Mouse (Mus musculus): ENCODE measurements around the gene Cybb. TPM values are rescaled to one million over a fixed set of nuclear protein-coding genes. Genes with fewer than 3 reads are reported as not detected.
A peak's percentile ranks its signal among the peaks of the same experiment; 100 is the strongest.

The Cybb gene
- polyA plus RNA-seq, 1 experiment from 2014 or later, result 13.3 TPM

DNA sequence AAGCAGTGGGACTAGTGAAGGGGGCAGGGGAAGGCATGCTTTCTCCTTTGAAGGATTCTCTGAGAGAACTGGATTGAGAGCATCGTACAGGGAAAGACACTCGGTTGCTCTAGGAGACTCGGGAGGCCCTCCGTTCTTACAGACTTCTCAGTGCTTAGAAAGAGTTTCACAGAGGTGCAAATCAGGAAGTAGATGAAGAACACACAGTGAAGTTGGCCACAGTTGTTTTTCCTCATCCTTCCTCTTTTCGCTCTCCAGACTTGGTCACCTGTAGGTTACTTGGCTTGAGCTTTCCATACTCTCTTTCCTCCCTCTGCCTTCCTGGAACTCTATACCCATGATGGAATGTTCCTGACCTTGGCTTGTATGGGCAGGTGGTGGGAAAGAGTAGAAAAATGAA is 35.2 kb downstream of the Cybb start:
- WGBS, result 80% methylated on average over 4 of the region's 5 CpGs
- Histone ChIP-seq H3K9me3 (ENCODE audit: low read length) (no peaks in the 10 kb centered on the region), H3K9ac (replicated peaks; ENCODE audit: low read depth) (no peak overlapping the region), H3K4me3 (ENCODE audit: low read depth, low read length) (no peak overlapping the region), H3K4me1 (ENCODE audit: insufficient read depth, low read depth, low read length) (no peaks in the 10 kb centered on the region), H3K36me3 (ENCODE audit: insufficient read depth, low read length) (no peaks in the 10 kb centered on the region), H3K27me3 (replicated peaks; ENCODE audit: insufficient read depth, low read length) (no peaks in the 10 kb centered on the region), H3K4me2 (replicated peaks; ENCODE audit: low read depth, low read length) (no peak overlapping the region), H3K27ac (ENCODE audit: low read length) (no peak overlapping the region)
- ATAC-seq (no peak), DNase-seq (ENCODE audit: low spot score) (peak; percentile 12)
- TF ChIP-seq CTCF (IDR thresholded peaks at IDR 0.05), result no peak
- no peak for TF ChIP-seq EP300 (IDR thresholded peaks at IDR 0.05)

DNA sequence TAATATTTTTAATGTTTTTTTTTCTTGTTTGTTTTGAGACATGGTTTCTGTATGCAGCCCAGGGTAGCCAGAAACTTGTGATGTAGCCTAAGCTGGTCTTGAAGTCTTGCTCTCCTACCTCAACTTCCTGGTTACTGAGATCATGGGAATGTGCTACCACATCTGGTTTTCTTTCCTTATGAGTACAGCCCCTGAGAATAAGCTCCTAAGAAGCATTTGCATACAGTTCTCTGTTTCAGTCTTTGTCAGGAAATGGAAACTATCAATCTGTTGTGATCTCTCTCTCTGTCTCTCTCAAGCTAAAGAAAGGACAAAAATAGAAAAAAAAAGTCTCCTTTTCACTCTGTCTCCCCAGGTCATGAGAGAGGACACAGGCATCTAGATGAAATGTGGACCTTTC is 40.3 kb downstream of the Cybb start:
- Histone ChIP-seq H3K9me3 (ENCODE audit: low read length) (no peaks in the 10 kb centered on the region), H3K4me1 (ENCODE audit: insufficient read depth, low read depth, low read length) (no peaks in the 10 kb centered on the region), H3K4me3 (ENCODE audit: low read depth, low read length) (no peak overlapping the region), H3K27ac (ENCODE audit: low read length) (no peak overlapping the region), H3K27me3 (replicated peaks; ENCODE audit: insufficient read depth, low read length) (no peaks in the 10 kb centered on the region), H3K9ac (replicated peaks; ENCODE audit: low read depth) (no peak overlapping the region), H3K36me3 (ENCODE audit: insufficient read depth, low read length) (no peaks in the 10 kb centered on the region), H3K4me2 (replicated peaks; ENCODE audit: low read depth, low read length) (no peak overlapping the region)
- TF ChIP-seq EP300 (IDR thresholded peaks at IDR 0.05) (no peak), CTCF (IDR thresholded peaks at IDR 0.05) (no peak)
- DNase-seq (ENCODE audit: low spot score) (no peak), ATAC-seq (no peak)

DNA sequence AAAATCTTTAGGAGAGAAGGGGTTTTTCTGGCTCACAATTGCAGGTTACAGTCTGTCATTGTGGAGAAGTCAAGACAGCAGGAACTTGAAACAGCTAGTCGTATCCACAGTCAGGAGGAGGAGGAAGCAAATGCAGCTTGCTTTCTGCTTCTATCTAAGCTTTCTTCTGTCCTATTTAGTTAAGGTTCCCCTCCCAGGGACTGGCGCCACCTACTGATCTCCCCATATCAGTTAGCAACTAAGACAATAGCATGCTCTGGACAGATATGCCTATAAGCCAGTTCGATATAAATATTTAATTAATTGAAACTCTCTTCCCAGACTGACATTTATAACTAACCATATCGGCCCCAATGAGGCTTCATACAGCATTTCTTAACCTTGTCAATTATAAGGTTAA is 46.5 kb downstream of the Cybb start:
- WGBS, result 63% methylated on average over 4 of the region's 4 CpGs
- Histone ChIP-seq H3K4me2 (replicated peaks; ENCODE audit: low read depth, low read length) (no peak overlapping the region), H3K27me3 (replicated peaks; ENCODE audit: insufficient read depth, low read length) (no peaks in the 10 kb centered on the region), H3K4me3 (ENCODE audit: low read depth, low read length) (no peak overlapping the region), H3K27ac (ENCODE audit: low read length) (no peak overlapping the region), H3K9me3 (ENCODE audit: low read length) (no peaks in the 10 kb centered on the region), H3K9ac (replicated peaks; ENCODE audit: low read depth) (no peak overlapping the region), H3K36me3 (ENCODE audit: insufficient read depth, low read length) (no peaks in the 10 kb centered on the region), H3K4me1 (ENCODE audit: insufficient read depth, low read depth, low read length) (no peaks in the 10 kb centered on the region)
- ATAC-seq (no peak), DNase-seq (ENCODE audit: low spot score) (no peak)
- TF ChIP-seq CTCF (IDR thresholded peaks at IDR 0.05) (no peak), EP300 (IDR thresholded peaks at IDR 0.05) (no peak)

DNA sequence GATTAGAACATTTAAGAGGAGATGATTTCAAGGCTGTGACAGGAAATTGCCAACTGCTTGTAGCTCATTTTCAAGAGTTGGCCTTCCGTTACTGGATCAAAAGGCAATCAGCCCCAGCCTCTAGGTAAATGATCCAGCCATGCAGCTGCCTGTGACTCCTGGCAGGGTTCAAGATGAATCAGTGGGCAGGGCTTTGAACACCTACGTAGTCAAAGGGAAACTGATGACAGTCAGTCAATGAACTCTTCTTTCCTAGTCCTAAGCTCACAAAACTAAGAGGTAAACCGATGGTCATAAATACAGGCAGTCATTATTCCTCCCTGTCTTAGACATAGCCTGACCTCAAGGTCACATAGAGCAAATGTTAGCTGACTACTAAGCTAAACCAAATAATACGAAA is 47.0 kb downstream of the Cybb start:
- no peaks in the 10 kb centered on the region for H3K27me3 ChIP-seq (replicated peaks; ENCODE audit: insufficient read depth, low read length)
- H3K9ac ChIP-seq (replicated peaks; ENCODE audit: low read depth), result no peak overlapping the region
- no peak overlapping the region for H3K4me3 ChIP-seq (ENCODE audit: low read depth, low read length)
- no peak overlapping the region for H3K27ac ChIP-seq (ENCODE audit: low read length)
- TF ChIP-seq CTCF (IDR thresholded peaks at IDR 0.05), result no peak
- no peak for TF ChIP-seq EP300 (IDR thresholded peaks at IDR 0.05)
- no peaks in the 10 kb centered on the region for H3K36me3 ChIP-seq (ENCODE audit: insufficient read depth, low read length)
- H3K4me2 ChIP-seq (replicated peaks; ENCODE audit: low read depth, low read length), result no peak overlapping the region
- DNase-seq (ENCODE audit: low spot score) (no peak), ATAC-seq (no peak)
- H3K9me3 ChIP-seq (ENCODE audit: low read length), result no peaks in the 10 kb centered on the region
- no peaks in the 10 kb centered on the region for H3K4me1 ChIP-seq (ENCODE audit: insufficient read depth, low read depth, low read length)
- WGBS, result 66% methylated on average over 4 of the region's 4 CpGs

DNA sequence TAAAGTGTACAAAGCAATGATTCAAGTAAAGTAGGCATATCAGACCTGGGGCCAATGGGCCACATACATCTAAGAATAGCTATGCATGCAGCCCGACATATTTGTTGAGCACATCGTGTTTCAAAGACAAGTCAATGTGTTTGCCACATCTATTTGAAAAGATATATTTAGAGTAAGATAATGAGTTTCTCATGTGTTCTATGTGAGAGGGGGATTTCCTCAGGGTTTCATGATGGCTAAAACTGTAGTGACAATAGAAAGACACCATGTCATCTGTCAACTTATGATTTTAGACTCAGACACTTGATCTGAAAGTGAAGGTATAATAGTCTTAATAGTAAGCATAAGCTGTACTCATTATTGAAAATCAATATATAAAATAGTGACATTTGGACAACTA is 48.3 kb downstream of the Cybb start:
- Histone ChIP-seq H3K9ac (replicated peaks; ENCODE audit: low read depth) (no peak overlapping the region), H3K9me3 (ENCODE audit: low read length) (no peaks in the 10 kb centered on the region), H3K4me1 (ENCODE audit: insufficient read depth, low read depth, low read length) (no peaks in the 10 kb centered on the region), H3K27ac (ENCODE audit: low read length) (no peak overlapping the region), H3K27me3 (replicated peaks; ENCODE audit: insufficient read depth, low read length) (no peaks in the 10 kb centered on the region), H3K4me3 (ENCODE audit: low read depth, low read length) (no peak overlapping the region), H3K4me2 (replicated peaks; ENCODE audit: low read depth, low read length) (no peak overlapping the region), H3K36me3 (ENCODE audit: insufficient read depth, low read length) (no peaks in the 10 kb centered on the region)
- no peak for TF ChIP-seq EP300 (IDR thresholded peaks at IDR 0.05)
- TF ChIP-seq CTCF (IDR thresholded peaks at IDR 0.05), result no peak
- 86% methylated on average over 2 of the region's 2 CpGs for WGBS
- no peak for ATAC-seq
- no peak for DNase-seq (ENCODE audit: low spot score)

DNA sequence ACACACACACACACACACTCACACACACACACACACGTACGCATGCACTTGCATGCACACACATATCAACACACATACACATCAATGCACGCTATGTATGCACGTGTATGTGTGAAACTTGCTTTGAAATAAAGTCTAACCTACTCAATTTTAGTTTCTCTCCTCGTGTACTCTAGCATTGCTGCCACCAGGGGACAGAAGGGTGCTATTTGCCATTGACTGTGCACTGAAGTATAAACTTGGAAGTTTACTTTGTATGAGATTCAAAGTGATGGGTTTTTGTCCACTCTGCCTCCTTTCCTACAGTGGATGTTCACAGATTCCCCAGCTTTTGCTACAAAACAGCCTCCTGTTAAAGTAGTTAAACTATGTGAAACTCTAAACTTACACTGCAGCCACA is 73.7 kb downstream of the Cybb start:
- Histone ChIP-seq H3K36me3 (ENCODE audit: insufficient read depth, low read length) (no peaks in the 10 kb centered on the region), H3K4me3 (ENCODE audit: low read depth, low read length) (no peak overlapping the region), H3K9me3 (ENCODE audit: low read length) (no peaks in the 10 kb centered on the region), H3K4me1 (ENCODE audit: insufficient read depth, low read depth, low read length) (no peaks in the 10 kb centered on the region), H3K27me3 (replicated peaks; ENCODE audit: insufficient read depth, low read length) (no peaks in the 10 kb centered on the region), H3K9ac (replicated peaks; ENCODE audit: low read depth) (no peak overlapping the region), H3K4me2 (replicated peaks; ENCODE audit: low read depth, low read length) (no peak overlapping the region), H3K27ac (ENCODE audit: low read length) (no peak overlapping the region)
- no peak for DNase-seq (ENCODE audit: low spot score)
- WGBS, result 73% methylated on average over 5 of the region's 5 CpGs
- no peak for ATAC-seq
- TF ChIP-seq EP300 (IDR thresholded peaks at IDR 0.05) (no peak), CTCF (IDR thresholded peaks at IDR 0.05) (peak; percentile 37)

Other genes starting within 250 kb of the Cybb start
- not detected in 2 replicates for gene Gm14862, start 230.9 kb downstream of the Cybb start, polyA plus RNA-seq (2015; fragmentation: Nextera tagmentation; extraction: Ambion mirVana)
- gene Xk, start 215.0 kb downstream of the Cybb start, polyA plus RNA-seq (2015; fragmentation: Nextera tagmentation; extraction: Ambion mirVana), result 0.67 and 1.2 TPM in 2 replicates
- not detected in 2 replicates for gene H2al1m, start 204.0 kb downstream of the Cybb start, polyA plus RNA-seq (2015; fragmentation: Nextera tagmentation; extraction: Ambion mirVana)
- 0.39 TPM in 1 of 2 replicates, not detected in the other for gene H2al1k, start 137.1 kb downstream of the Cybb start, polyA plus RNA-seq (2015; fragmentation: Nextera tagmentation; extraction: Ambion mirVana)
- gene H2al1o, start 84.6 kb upstream of the Cybb start, polyA plus RNA-seq (2015; fragmentation: Nextera tagmentation; extraction: Ambion mirVana), result not detected in 2 replicates
- gene Dynlt3, start 175.2 kb upstream of the Cybb start, polyA plus RNA-seq (2015; fragmentation: Nextera tagmentation; extraction: Ambion mirVana), result 101 and 102 TPM in 2 replicates

Measured in lung, postnatal 0 days (tissue).